Mouse (Mus musculus) left cerebral cortex, adult 2 months (tissue): ENCODE data around the gene Peli2. TPM values are rescaled to one million over a fixed set of nuclear protein-coding genes. Genes with fewer than 3 reads are reported as not detected.

Source experiments
- DNase-seq, 2 experiments: peaks; one replicate each; pipeline ENCODE4 v3.0.0; 2021 to 2022; ENCODE audit warnings: low spot score in 2 of 2, mixed read lengths in 1 of 2; ENCODE audit errors: extremely low spot score in 1 of 2
- H3K27ac ChIP-seq: fragments of 200-600 bp; 2 replicates; pipeline ENCODE4 v1.8.1; 2022
- H3K4me3 ChIP-seq: fragments of 200-600 bp; 2 replicates; pipeline ENCODE4 v1.8.1; 2022
- CTCF ChIP-seq: fragments of 200-600 bp; IDR thresholded peaks from 2 replicates; pipeline ENCODE4 v1.8.1; 2022; ENCODE audit warnings: antibody characterized with exemption, mild to moderate bottlenecking, moderate library complexity
- intact Hi-C: fragments of 180-260 bp; cut with DNase I; formaldehyde crosslinking; loops from one replicate; pipeline ENCODE4 v1.15.1; 2025
- total RNA-seq, 2 experiments: library from RNA; stranded (reverse); gene quantifications; 2 replicates each; pipeline ENCODE4 v1.2.3; 2021

The Peli2 gene
- total RNA-seq, 2 experiments from 2014 or later, result 19.3 to 23.1 TPM

DNA sequence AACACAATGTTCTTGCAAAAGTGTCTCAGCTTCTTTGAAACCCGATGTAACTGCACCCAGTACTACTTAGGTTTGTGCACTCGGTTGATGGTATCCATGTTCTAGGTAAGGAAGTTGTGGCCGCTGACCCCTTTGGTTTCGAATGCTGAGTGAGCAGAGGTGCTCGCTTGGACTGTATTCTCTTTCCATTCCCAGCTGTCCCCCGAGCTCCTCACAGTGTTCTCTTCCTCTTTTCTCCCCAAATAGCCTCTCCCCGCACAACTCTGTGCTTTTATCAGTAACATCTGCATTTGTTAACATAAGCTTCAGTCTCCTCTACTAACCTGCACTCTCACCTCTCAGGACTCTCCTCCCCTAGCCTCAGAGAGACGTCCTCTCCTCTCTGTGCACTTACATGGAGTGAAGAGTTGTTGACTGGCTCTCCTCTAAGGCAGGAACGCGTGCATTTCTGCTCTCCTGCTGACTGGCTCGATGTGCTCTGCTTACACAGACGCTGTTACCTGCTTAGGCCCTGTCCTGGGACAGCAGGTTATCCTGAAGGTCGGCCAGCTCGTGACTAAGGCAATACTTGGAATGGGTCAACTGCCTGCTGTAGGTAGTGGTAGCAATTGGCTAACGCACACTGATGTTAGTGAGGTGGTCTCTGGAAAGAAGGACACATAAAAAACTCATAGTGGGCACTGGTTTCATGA lies 57.8 kb downstream of the Peli2 start:
- intact Hi-C loops, result no loop called here
- no peak for DNase-seq
- TF ChIP-seq CTCF, result no peak
- Histone ChIP-seq H3K4me3 (no peak overlapping the region), H3K27ac (no peak overlapping the region)

DNA sequence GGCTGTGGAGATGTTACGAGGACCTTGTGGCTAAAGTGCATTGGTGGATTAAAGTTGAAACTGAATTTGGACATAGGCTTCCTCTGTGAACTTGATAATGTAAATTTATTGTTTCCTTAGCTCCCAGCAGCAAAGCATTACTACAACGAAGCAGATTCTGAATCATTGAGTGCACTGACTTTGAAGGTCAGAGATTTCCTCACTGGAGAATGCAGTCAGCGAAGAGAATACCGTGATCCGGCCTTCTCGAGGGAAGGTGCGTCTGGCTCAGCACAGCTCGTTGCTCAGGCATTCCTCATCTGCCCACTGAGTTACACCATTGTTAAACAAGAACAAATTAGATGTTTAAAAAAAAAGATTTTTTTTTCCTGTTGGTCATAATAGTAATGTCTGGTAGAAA lies 58.4 kb downstream of the Peli2 start:
- intact Hi-C loops, result no loop called here
- TF ChIP-seq CTCF, result no peak
- Histone ChIP-seq H3K4me3 (no peak overlapping the region), H3K27ac (no peak overlapping the region)
- DNase-seq, result no peak

DNA sequence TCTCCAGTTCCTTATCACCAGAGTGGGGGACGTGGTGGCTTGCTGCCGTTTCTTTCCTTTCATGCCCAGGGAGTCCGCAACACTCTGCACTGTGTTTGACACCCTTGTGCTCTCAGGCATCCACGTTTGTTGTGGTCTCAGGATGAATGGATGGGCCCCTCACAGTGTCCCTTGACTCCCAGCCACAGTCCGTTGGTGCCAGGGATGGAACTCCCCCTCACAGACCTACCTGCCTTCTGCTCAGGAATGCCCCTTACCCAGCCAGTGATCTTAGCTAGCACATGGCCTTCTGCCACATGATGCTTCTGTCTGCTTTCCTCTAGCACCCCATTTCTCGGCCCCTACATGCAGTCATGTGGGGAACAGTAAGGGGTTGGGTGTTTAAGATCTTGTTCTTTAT lies 65.7 kb downstream of the Peli2 start:
- Histone ChIP-seq H3K27ac (no peak overlapping the region), H3K4me3 (no peak overlapping the region)
- intact Hi-C loops, result no loop called here
- DNase-seq, result no peak
- no peak for TF ChIP-seq CTCF

DNA sequence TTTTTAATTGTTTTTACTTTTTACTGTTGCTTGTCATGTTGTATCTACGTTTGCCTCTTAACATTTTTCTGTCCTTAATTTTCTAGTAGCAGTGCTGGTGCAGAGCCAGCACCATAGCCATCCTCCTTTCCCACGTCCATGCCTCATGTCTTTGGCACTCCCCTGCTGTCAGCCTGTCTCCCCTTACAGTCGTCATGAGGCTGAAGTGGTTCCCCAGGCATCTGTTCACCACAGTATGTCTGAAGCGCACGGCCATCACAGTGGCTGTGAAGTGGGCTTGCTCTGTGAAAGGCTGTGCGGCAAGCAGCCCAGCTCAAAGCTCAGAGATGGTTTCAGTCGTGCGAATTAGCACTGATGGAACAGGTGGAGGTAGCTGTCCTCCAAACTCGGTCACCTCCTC lies 66.5 kb downstream of the Peli2 start:
- no peak overlapping the region for H3K4me3 ChIP-seq
- no peak for TF ChIP-seq CTCF
- intact Hi-C loops, result no loop called here
- no peak overlapping the region for H3K27ac ChIP-seq
- DNase-seq, result no peak

DNA sequence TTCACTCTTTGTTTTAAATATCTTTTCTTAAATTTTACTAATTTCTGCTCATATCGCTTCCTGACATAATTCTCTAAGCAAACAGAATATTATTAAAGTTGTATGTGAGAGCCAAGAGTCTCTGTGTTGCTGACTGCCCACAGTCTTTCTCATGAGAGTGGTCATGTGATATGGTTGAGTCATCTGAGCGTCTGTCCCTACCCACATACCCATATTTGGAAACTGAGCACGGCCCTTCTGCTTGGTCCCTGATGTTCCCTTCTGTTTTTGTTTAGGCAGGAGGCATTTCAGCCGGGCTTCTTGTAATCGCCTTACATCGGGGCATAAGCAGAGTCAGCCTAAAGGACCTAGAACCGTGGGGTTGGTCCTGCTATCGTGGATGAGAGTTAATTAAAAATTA lies 68.7 kb downstream of the Peli2 start:
- peak; percentile 28 to 31 for DNase-seq
- no peak for TF ChIP-seq CTCF
- H3K4me3 ChIP-seq, result no peak overlapping the region
- intact Hi-C loops, result loop anchor here (1.0 kb wide), 1 partner anchor 18 kb away; no protein-coding TSS in a partner anchor
- no peak overlapping the region for H3K27ac ChIP-seq

DNA sequence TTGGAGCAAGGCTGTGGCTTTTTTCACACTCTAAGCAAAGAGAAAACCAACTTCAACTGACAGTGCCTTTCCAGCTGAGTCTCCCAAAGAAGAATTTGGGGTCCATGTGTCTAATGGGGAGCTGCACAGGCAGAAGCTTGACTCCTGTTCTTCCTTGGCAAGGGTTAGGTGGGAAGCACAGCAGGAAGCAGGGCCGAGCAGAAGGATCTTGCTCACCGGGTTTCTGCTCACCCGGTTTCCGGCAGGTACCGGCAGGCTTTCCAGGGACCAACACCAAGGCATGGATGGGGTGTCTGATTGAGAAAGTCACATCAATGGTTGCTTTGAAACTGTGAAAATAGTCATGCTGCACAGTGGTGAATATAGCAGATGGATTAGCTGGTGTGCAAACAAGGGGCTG lies 70.3 kb downstream of the Peli2 start:
- intact Hi-C loops, result loop anchor here (1.0 kb wide), 1 partner anchor 22 kb away; no protein-coding TSS in a partner anchor
- TF ChIP-seq CTCF, result no peak
- Histone ChIP-seq H3K27ac (no peak overlapping the region), H3K4me3 (no peak overlapping the region)
- DNase-seq, result no peak

DNA sequence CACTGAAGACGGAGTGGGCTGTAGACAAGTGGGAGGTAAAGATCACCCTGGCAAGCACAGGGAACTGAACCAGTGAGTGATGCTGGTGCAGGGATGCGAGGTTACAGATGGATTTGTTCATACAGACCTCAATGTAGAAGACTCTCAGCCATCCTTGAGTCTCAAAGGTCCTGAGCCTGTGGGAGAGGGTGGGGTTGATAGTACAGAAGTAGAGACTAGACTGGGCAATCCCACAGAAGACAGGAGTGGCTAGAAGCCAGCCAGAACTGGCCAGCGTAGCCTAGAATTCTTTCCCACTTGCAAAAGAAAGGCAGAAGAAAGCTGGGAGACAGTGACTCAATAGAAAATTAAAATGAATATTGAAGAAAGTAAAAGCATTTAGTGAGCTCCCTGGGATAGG lies 71.3 kb downstream of the Peli2 start:
- H3K4me3 ChIP-seq, result no peak overlapping the region
- H3K27ac ChIP-seq, result no peak overlapping the region
- intact Hi-C loops, result loop anchor here (1.0 kb wide), 1 partner anchor 23 kb away; no protein-coding TSS in a partner anchor
- DNase-seq, result no peak
- TF ChIP-seq CTCF, result no peak

DNA sequence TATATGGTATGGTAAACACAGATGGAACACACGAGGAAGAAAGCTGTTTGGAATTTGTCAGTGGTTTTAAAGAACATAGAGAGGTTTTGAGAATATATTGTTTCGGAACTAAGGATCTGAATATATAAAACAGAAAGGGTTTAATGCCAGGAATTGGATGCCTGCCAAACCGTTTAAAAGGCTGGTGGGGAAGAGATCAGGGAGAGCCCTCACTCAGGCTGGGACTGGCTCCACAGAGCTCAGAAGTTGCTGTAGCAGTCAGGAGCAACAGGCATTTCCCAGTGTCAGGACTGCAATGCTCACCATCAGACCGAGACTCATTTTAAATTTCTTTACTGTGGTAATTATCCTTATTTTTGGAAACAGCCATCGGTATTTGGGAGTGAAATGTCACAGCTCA lies 76.2 kb downstream of the Peli2 start:
- no peak for TF ChIP-seq CTCF
- DNase-seq, result no peak
- Histone ChIP-seq H3K4me3 (no peak overlapping the region), H3K27ac (no peak overlapping the region)
- intact Hi-C loops, result no loop called here

DNA sequence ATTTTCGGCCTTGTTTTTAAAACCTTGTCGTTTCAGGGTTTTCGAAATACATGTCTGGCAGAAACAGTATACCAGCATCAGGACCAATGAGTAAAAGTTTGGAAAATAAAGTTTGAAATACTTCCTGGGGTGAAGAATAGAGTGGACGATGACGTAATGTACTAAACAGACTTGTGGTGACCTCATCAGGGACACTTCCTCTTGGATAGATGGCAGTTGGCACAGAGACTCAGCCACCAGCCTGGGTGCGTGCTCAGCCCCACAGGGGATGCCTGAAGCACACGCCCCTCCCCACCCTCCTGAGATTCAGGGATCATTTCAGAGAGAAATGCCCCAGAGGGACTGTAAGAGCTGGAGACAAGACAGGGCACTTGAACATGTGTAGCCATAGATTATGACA lies 76.7 kb downstream of the Peli2 start:
- intact Hi-C loops, result no loop called here
- no peak for TF ChIP-seq CTCF
- no peak for DNase-seq
- no peak overlapping the region for H3K4me3 ChIP-seq
- H3K27ac ChIP-seq, result no peak overlapping the region

DNA sequence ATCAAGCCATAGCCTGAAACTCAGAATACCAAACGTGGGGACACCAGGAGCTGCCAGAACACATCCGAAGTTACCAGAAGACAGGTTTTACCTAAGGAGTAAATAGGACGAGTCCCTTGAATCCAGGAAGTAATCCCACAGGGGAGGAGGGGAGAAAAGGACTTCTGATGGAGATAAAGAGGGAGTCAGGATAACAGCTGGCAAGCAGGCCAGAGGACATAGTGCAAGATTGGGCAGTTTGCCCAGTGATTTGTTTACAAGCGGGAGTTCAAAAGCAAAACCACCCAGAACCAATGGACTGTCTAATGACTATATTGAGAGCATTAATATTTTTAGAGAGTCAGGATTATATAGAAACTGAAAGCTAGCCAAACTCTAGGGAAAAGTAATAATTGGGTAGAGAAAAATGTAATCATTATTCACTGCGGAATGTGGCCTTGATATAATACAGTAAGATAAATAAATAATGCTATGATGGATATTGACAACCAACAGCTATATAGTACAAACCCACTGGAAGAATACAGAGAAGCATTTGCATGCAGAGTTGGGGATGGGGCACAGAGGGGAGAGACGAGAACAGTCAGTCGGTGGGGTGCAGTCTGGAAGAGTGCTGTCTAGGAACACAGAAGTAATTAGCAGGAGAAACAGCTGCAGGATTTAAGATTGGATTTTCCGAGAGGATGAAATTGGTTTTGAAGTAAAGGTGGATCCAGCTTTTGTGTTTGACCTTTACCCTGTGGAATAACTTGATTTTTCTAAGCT lies 77.7 kb downstream of the Peli2 start:
- no peak for DNase-seq
- Histone ChIP-seq H3K4me3 (no peak overlapping the region), H3K27ac (no peak overlapping the region)
- intact Hi-C loops, result no loop called here
- TF ChIP-seq CTCF, result no peak

DNA sequence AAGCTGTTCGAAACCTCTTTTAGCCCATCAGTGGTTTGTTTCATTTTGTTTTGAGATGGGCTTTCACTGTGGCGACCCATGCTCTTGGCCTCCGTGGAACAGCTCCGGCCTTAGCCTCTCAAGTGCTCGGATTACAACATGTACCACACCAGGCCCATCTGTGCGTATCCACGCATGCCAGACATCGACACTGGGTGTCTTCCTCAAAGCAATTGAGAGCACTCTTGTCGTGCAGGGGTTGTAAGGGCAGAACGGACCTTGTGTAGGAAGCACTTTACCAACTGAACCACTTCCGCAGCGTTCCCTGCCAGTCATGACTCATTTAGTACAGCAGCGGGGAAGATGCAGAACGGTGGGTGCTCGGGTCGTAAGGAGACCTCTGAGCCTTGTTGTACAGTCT lies 78.3 kb downstream of the Peli2 start:
- intact Hi-C loops, result no loop called here
- no peak for TF ChIP-seq CTCF
- no peak overlapping the region for H3K4me3 ChIP-seq
- H3K27ac ChIP-seq, result no peak overlapping the region
- DNase-seq, result no peak

DNA sequence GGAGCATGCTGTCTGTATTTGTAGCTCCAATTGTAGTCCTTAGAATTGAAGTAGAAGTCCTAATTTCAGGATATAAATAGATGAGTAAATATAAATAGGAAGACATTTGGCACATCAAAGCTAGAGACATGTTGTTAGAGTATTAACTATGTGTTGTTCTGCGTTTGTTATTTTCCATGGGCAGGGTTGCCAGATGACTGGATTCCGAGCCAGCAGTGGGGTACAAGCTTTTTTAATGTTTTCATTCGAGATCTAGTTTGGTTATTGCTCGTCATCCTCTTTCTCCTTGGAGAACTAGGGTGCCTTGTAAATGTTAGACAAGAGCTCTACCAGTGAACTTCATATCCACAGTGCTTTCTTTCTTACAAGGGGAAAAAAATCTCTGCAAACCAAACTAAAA lies 78.9 kb downstream of the Peli2 start:
- no peak overlapping the region for H3K27ac ChIP-seq

DNA sequence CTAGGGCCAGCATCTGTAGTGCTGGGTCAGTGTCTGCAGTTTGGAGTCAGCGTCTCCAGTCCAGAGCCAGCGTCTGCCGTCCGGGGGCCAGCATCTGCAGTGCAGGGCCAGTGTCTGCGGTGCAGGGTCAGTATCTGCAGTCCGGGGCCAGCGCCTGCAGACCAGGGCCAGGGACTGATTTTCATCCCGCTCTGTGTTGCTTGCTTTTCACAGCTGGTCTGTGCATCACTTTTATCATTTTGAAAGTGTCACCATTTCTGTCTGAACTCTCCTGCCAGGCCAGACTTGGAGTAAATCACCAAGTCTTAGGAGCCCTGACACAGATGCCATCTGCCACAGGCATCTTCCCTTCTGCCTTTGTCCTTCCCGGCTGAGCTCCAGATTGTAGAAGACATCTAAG lies 79.7 kb downstream of the Peli2 start:
- DNase-seq, result no peak
- intact Hi-C loops, result no loop called here
- no peak for TF ChIP-seq CTCF
- Histone ChIP-seq H3K27ac (no peak overlapping the region), H3K4me3 (no peak overlapping the region)

More for the DNA sequence above, 78.9 kb downstream of the Peli2 start:
- DNase-seq, result no peak
- intact Hi-C loops, result no loop called here
- no peak for TF ChIP-seq CTCF
- no peak overlapping the region for H3K4me3 ChIP-seq
